Mouse (Mus musculus) cortical plate, adult 2 months (tissue): ENCODE results near the gene Klhl5.

ENCODE experiments used
- CTCF ChIP-seq: fragments of 200-500 bp; IDR thresholded peaks from 2 replicates; pipeline ENCODE4 v1.5.1; 2011; ENCODE audit warnings: mild to moderate bottlenecking, control low read depth, low read length; ENCODE audit not compliant: insufficient read depth; ENCODE audit errors: extremely low read depth
- POLR2A ChIP-seq: fragments of 200-500 bp; IDR thresholded peaks from 2 replicates; pipeline ENCODE4 v1.6.1; 2011; ENCODE audit warnings: mild to moderate bottlenecking, low read length, control low read depth; ENCODE audit not compliant: insufficient read depth; ENCODE audit errors: extremely low read depth

- no peak for TF ChIP-seq CTCF
- TF ChIP-seq POLR2A: no peak
These were observed 28.8 kb downstream of the Klhl5 start for GRCm38 (mm10) chr5:65136159-65136558.
